In genomic region chr6:139842626-139843025, GRCm38 (mm10) we compare ENCODE assay signal across 19 mouse cellular contexts.
"Had no signal": no experiment of that assay in that cellular context is flagged by ENCODE, and none has a peak within 500 bp of the region (broad histone marks: within the 10 kb centered on the region; RNA-seq: fewer than 3 reads in every experiment).

No protein-coding gene starts in this region.

- ATAC-seq: midbrain, embryonic 16.5 days had no signal

- H3K27ac ChIP-seq: midbrain, embryonic 10.5 days; midbrain, embryonic 12.5 days; neural tube, embryonic 13.5 days; neural tube, embryonic 15.5 days had no signal

- H3K4me1 ChIP-seq: midbrain, embryonic 10.5 days; midbrain, embryonic 12.5 days; neural tube, embryonic 13.5 days; neural tube, embryonic 15.5 days had no signal

- H3K36me3 ChIP-seq: midbrain, embryonic 10.5 days; midbrain, embryonic 12.5 days; neural tube, embryonic 13.5 days; neural tube, embryonic 15.5 days had no signal

- H3K9me3 ChIP-seq: midbrain, embryonic 10.5 days; midbrain, embryonic 12.5 days; neural tube, embryonic 13.5 days; neural tube, embryonic 15.5 days had no signal

- H3K27me3 ChIP-seq: midbrain, embryonic 12.5 days; neural tube, embryonic 13.5 days; neural tube, embryonic 15.5 days had no signal

- H3K4me3 ChIP-seq: midbrain, embryonic 10.5 days; midbrain, embryonic 12.5 days; myocyte; neural tube, embryonic 13.5 days; neural tube, embryonic 15.5 days had no signal

- H3K9ac ChIP-seq: lung, embryonic 14.5 days; midbrain, embryonic 12.5 days; neural tube, embryonic 13.5 days; neural tube, embryonic 15.5 days had no signal

- DNase-seq: lung, adult 18-20 months; lung, embryonic 14.5 days; lung, postnatal 10 days; lung, postnatal 4 days; midbrain, embryonic 14.5 days; retina, postnatal 1 day; right cerebral cortex, adult 18-20 months; right cerebral cortex, postnatal 25 days; right cerebral cortex, postnatal 4 days; spleen, adult 18-20 months; thymus, adult 18-20 months; thymus, postnatal 14 days; thymus, postnatal 36 days had no signal

- H3K4me2 ChIP-seq: lung, embryonic 14.5 days; midbrain, embryonic 12.5 days; neural tube, embryonic 13.5 days; neural tube, embryonic 15.5 days had no signal
